Mouse (Mus musculus) G1E-ER4 (cell line): ENCODE measurements around the gene Fgd3. TPM values are rescaled to one million over a fixed set of nuclear protein-coding genes. Genes with fewer than 3 reads are reported as not detected.

Source experiments
- GATA1 ChIP-seq: IDR thresholded peaks from one replicate; pipeline ENCODE4 v1.8.0; 2012; ENCODE audit warnings: low read length, inconsistent platforms
- polyA plus RNA-seq: library from polyadenylated mRNA; stranded (reverse); fragments of >175 nt; gene quantifications from 2 replicates; pipeline ENCODE4 v1.2.3, GENCODE M21; 2012

Gene Fgd3
- polyA plus RNA-seq, 1 experiment = 2.1 TPM

- no peak for TF ChIP-seq GATA1
Measured at GRCm38 (mm10) chr13:49321452-49321851, 1.3 kb upstream of the Fgd3 start.

GRCm38 (mm10) chr13:49320514-49320913 is 403 bp upstream of the Fgd3 start:
- no peak for TF ChIP-seq GATA1

GRCm38 (mm10) chr13:49317914-49318313 is 2.2 kb downstream of the Fgd3 start:
- TF ChIP-seq GATA1 = no peak

GRCm38 (mm10) chr13:49317508-49317907 is 2.6 kb downstream of the Fgd3 start:
- no peak for TF ChIP-seq GATA1

GRCm38 (mm10) chr13:49316386-49317162 is 3.5 kb downstream of the Fgd3 start:
- TF ChIP-seq GATA1 = no peak

GRCm38 (mm10) chr13:49311642-49312041 is 8.5 kb downstream of the Fgd3 start:
- no peak for TF ChIP-seq GATA1

GRCm38 (mm10) chr13:49309501-49309900 is 10.6 kb downstream of the Fgd3 start:
- TF ChIP-seq GATA1 = no peak

GRCm38 (mm10) chr13:49308861-49309403 is 11.2 kb downstream of the Fgd3 start:
- no peak for TF ChIP-seq GATA1

GRCm38 (mm10) chr13:49308206-49308605 is 11.9 kb downstream of the Fgd3 start:
- no peak for TF ChIP-seq GATA1

- no peak for TF ChIP-seq GATA1
Measured at GRCm38 (mm10) chr13:49307311-49307969, 12.7 kb downstream of the Fgd3 start.

- TF ChIP-seq GATA1 = no peak
Measured at GRCm38 (mm10) chr13:49306771-49307310, 13.3 kb downstream of the Fgd3 start.

GRCm38 (mm10) chr13:49300771-49301170 is 19.3 kb downstream of the Fgd3 start:
- TF ChIP-seq GATA1 = no peak

- TF ChIP-seq GATA1 = no peak
Measured at GRCm38 (mm10) chr13:49298514-49299381, 21.4 kb downstream of the Fgd3 start.

- TF ChIP-seq GATA1 = no peak
Measured at GRCm38 (mm10) chr13:49296270-49296669, 23.8 kb downstream of the Fgd3 start.

GRCm38 (mm10) chr13:49294108-49294507 is 26.0 kb downstream of the Fgd3 start:
- no peak for TF ChIP-seq GATA1
